Mouse (Mus musculus) hematopoietic stem cell, adult 5-6 weeks (primary cell): Measurements from ENCODE around the gene Casz1. TPM values are rescaled to one million over a fixed set of nuclear protein-coding genes. Genes with fewer than 3 reads are reported as not detected.
A peak's percentile ranks its signal among the peaks of the same experiment; 100 is the strongest.

Experiments used
- ATAC-seq, 2 experiments: fragments of 125-278 bp in 1 of 2; replicated peaks in 1 of 2; 2 replicates each; pipeline ENCODE4 v1.8.0; 2016 to 2017; ENCODE audit warnings: inconsistent platforms in 2 of 2, mild to moderate bottlenecking in 2 of 2, moderate number of reproducible peaks in 2 of 2, low read depth in 1 of 2, moderate TSS enrichment in 1 of 2; ENCODE audit not compliant: low FRiP score in 2 of 2, poor library complexity in 2 of 2, severe bottlenecking in 2 of 2, insufficient read depth in 1 of 2, low TSS enrichment in 1 of 2
- total RNA-seq: library from RNA; stranded (forward); fragments of 172-1452, 232-1000 nt; gene quantifications from 2 replicates; pipeline ENCODE4 v1.2.3, GENCODE M21; 2017

Casz1 gene
- total RNA-seq, 1 experiment from 2014 or later, result 3.4 TPM

DNA sequence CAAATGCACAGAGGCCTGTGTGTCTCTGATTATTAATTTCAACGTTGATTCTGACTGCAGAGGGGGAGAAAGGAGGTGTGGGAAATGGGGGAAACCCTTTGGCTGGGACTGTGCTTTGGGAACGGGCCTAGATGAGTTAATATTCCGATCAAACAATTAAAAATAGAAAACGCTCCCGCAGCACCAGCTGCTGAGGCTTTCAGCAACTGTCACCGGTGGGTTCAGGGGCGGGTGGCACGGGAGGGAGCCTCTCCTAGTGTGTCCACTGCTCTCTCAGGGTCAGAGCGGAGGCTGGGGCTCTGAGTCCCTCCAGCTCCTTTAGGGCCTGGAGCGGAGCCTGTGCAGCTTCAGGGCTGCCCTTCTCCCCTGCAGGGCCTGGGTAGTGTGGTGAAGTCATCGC is 105.3 kb downstream of the Casz1 start:
- no peak for ATAC-seq

DNA sequence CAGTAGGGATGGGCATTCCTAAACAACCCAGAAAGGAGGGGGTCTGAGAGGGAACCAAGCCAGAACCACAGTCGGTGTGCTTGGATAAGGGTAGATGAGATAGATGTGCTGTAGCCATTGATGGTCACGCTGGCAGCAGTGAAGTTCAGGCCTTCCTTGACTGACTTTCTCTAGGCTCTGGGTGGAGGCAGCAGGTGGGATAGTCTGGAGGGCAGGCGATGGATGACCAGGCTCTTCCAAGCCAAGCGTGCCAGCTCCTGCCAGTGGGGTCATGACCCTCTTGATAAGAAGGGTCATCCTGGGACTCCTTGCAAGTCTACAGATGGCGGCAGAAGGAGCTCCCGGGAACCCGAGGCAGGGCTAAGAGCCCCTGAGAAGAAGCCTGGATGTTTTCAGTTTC is 107.9 kb downstream of the Casz1 start:
- no peak for ATAC-seq

DNA sequence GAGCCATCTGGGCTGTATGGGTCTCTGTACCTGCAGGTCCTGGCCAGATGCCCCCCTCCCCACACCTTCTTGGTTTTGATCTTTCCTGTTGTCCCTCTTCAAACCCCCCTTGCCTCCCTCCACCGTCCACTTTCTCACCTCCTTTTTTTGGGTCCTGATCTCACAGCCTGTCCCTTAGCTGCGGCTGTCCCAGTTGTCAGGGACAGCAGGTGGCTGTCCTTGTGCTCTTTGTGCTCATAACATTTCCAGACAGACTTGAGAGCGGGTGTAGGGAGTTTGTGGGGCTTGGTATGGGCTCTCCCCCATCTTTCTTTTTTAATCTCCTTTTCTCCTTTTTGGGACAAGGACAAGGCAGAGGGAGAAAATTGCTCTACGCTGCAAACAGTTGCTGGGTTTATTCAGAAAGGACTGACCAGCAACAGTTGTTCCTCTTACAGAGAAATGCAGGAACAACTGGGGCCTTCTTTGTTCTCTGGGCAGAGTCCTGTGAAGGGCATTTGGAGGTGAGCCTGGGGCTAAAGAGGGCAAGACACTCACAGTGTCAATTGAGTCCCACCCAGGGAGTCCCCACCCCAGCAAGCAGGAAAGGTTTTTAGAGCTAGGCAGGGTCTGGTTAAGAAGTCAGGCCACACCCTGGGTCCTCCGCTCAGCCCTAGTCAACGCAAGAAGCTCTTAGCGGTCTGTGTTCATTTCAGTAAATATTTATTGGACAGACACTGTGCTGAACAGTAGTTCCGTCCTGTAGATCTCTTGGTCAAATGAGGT is 108.8 kb downstream of the Casz1 start:
- ATAC-seq, result no peak

DNA sequence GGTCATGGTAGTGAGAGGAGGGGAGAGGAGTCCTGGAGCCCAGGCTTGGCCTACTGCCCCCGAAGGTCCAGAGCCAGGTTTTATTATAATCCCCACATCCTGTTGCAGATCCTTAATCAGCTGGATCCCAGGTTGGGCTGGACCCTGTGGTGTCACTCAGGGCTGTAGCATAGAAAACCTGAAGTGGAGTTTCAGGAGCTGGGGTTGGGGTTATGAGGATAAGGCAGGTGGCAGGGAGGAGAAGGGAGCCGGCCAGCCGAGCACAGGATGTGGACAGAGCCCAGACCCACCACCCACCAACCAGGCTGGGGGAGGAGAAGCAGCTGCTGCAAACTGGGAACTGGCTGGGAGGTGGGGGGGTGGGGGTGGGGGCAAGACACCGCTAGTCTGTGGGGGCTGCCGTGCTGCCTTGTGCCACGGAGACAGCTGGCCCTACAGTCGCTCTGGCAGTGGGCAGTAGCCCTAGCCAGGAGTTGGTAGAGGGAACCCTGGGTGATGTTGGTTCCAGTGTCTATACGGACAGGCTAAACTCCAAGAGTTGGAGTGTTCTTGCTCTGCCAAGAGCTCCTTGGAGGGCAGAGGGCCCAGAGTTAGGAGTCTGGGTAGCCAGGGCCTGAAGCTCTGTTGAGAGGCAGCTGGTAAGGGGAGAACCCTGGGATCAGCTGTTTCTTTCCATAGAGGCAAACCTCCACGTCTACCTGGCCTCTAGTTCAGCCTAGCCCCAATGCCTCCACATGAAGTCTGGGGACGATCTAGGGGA is 110.8 kb downstream of the Casz1 start:
- ATAC-seq, result peak; percentile 53 to 57

DNA sequence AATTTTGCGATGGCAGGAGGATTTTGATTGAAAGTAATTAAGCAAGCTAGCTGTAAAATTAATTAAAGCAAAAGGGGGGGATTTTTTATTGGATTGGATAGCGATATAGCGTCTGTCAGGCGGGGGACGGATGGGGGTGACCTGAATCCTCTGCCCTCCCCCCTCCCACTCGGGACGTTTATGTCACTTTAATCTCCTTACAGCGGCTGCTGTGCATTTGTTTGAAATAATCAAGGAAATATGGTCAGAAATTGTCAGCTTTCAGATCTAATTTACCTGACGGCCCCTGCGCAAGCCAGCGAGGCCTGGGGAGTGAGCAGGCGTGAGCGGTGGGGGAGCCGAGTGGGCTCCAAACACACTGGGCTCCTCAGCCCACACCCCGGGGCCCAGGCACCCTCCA is 111.6 kb downstream of the Casz1 start:
- ATAC-seq, result no peak

DNA sequence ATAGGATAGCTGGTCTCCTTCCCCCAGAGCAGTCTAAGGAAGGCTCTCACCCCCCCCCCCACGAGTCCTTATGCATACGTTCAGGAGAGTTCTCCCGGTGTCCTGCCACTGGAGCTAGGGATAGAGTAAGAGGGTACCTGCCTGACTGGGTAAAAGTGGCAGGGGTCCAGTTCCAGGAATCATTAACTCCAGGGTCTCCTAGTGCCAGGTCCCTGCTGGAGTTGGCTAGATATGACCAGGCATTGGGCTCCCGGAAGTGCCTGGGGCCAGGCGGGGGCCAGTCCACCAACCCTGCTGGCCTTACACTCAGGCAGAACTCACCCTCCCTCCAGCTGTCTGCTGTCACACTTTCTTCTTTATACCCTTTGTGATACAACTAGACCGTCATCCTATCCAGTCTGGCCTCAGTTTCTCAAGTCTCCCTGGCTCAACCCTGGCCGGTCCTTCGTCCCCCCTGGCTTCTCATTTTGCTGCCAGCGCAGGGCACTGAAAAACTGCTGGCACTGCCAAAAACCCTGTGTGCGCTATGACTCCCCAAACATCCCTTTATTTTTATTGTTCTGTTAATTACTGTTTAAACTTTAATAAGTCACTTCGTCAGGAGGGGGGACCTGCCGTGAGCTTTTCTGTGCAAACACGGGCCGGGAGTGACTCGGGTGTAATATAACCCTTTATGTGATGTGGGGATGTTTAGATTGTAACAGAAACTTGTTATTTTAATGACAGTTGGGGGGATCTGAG is 114.6 kb downstream of the Casz1 start:
- no peak for ATAC-seq

DNA sequence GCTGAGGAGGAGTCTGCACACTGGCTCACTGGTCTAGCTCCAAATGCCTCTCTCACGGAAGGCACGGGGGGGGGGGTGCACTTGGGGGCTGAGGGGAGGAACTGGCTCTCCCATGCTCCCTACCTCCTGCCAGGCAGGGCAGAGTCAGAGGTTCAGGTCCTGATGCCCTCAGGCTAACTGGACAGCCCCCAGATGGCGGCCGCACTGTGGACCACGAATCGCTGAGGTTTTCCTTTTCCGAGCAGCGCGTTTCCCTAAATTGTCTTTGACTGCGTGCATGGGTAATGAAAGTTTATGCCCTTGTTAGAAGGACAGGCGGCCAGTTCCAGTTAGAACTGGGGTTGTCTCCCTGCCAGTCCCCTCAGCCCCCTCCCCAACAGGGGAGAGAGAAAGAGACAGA is 116.4 kb downstream of the Casz1 start:
- ATAC-seq, result 0 out of 4 replicates have a peak, but pooled peaks of 1 of the 2 experiments have one; percentile 15

DNA sequence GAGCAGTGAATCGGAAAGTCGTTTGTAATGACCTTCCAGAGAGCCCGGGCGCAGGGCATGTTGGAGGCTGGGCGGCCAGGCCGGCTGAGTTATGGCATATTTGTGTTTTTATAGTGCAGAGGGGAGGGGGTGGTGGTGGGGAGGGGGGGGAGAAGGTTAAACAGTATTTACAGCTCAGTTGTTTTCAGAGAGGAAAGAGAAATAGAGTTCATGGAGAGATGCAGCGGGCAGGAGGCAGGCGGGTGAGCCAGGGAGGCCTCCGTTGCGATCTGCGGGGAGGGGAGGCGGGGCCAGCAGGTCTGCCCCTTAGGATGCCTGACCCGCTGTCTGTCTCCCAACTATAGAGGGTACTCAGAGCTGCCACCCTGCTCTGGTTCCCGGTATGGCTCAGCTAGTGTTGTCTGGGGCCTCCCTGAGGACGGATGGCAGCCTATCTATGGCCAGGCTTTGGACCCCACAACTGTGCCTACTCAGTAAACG is 118.0 kb downstream of the Casz1 start:
- no peak for ATAC-seq

DNA sequence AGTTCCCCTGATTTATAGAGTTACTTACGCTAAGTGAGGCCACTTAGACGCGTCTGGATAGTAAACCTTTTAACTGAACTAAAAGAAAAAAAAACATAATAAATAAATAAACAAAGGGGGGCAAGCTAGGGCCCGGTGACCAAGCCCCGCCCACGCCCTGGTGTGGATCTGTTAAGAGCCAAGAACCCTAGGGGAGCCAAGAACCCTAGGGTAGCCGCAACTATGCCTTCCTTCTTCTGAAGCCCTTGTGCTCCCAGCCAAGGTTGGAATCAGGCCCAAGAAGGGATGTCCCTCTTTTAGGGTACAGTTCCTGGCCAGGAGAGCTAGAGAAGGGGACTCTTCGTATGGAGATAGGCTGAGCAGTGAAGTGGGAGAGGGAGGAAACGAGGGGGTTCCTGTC is 119.2 kb downstream of the Casz1 start:
- ATAC-seq, result no peak

DNA sequence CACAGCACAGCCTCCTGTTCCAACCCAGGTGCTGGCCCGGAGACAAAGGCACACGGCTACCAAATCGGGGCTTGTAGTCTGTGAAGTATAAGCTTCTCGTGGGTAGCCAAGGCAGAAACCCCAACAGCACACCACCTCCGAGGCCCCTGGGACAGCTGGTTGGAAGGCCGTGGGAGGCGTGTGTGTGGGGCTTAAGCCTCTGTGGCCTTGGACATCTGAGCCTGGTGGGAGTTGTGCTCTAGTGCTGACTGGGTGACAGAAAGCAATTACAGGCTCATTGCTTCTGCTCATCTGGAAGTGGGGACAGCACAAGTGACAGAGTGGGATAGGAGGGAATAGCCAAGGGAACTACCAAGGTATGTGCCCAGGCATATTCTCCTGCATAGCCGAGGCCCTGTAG is 119.7 kb downstream of the Casz1 start:
- no peak for ATAC-seq

DNA sequence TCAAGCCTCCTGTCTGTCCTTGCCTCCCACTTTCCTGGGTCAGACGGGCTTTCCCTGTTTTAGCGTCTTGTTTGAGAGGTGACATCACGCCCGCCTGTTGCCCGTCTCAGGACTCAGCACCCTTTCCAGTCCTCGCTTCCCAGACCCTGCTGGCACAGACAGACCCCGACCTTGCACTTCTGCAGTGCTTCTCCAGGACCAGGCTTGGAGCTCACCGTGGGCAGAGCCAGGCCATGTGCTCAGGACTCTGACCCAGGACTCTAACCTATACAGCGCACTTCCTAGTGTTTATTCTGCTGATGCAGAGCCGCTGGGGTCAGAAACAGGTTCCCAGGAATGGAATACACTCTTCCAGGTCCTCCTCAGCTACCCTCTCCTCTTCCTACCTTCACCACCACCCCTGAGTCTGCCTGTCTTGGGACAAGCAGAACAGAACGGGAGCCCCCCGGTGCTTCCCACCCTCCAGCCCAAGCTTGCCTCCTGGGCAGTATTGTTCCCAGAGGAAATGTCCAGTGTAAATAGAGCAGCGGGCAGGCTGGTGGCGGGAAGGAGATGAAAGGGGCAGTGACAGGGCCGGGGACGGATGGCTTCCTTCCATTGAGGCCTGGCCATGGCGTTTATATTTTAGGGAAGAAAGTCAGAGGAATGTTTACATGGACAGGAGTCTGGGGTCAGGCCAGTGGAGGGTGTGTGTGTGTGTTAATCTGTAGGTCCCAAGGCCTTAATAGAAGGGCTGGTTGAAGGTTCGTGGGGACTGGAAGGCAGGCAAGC is 121.5 kb downstream of the Casz1 start:
- no peak for ATAC-seq

DNA sequence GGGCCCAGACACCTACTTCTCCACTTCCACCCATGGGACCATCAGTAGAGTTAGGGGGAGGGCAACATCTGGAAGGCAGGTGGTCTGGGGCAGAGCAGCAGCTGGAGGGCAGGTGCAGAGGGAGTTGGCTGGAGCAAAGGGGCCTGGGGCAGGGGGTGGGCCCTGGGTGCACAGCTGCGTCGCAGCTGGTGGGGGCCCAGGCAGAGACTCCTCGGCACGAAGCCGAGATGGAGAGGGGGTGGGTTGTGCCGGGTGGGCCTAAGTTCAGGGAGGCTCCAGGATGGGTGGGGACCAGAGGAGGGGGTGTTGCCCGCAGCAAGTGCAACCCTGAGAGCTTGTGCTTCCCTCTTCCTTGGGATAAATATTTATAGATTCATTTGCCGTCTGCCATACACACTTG is 122.2 kb downstream of the Casz1 start:
- ATAC-seq, result no peak

DNA sequence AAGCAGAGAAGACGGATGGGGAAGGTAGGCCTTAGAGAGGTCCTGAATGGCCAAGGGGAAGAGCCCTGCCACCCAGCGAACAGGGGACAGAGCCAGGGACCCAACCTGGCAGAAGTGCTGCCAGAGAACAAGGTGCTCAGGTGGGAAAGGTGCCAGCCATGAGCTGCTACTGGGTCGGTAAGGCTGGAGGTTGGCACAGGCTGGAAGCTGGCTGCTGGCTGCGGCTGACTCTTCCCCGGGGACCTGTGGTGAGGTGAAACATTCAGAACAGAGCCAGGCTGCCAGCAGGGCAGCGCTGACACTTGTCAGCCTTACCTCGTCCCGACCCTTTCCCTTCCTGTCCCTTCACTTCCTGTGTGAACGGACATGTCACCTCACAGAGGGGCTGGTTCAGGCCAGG is 124.1 kb downstream of the Casz1 start:
- ATAC-seq, result no peak

DNA sequence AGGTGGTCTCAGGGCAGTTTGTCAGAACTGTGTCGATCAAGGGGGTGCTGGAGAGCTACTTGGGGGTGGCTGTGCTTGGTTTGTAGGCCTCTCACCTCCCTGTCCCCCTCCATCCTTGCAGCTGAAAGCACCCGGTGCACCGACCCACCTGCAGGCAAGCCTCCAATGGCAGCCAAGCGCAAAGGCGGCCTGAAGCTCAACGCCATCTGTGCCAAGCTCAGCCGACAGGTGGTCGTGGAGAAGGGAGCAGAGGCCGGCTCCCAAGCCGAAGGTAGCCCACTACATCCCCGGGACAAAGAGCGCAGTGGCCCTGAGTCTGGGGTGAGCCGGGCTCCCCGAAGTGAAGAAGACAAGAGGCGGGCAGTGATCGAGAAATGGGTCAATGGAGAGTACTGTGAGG is 124.6 kb downstream of the Casz1 start:
- ATAC-seq, result no peak

DNA sequence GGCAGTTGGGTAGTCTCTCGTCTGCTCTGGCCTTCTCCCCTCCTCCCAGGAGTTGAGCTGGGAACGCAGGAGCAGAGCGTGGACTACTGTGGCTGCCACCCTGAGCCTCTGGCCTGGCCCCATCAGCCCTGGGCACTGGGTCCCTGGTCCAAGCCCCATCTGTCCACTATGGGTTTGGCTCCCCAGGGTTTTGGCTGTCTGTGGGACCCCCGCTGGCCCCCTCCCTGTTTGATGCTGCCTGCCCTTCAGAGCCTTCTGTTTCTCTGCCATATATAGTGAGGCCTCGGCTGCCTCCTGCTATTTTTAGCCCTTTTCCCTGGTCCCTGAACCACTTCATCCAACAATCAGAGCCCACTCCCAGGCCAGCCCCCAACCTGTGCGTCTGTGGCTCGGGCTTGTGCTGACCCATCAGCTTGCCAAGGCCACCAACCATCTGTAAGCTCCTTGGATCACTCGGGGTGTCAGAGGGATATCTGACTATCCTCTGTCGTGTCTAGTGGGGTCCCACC is 126.5 kb downstream of the Casz1 start:
- no peak for ATAC-seq

DNA sequence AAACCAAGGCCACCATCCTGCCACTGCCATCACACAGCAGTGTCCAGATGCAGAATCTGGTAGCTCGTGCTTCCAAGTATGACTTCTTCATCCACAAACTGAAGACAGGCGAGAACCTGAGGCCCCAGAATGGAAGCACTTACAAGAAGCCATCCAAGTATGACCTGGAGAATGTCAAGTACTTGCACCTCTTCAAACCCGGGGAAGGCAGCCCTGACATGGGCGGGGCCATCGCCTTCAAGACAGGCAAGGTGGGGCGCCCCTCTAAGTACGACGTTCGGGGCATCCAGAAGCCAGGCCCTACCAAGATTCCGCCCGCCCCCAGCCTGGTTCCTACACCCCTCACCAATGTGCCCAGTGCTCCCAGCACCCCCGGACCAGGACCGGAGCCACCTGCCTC is 128.9 kb downstream of the Casz1 start:
- no peak for ATAC-seq

DNA sequence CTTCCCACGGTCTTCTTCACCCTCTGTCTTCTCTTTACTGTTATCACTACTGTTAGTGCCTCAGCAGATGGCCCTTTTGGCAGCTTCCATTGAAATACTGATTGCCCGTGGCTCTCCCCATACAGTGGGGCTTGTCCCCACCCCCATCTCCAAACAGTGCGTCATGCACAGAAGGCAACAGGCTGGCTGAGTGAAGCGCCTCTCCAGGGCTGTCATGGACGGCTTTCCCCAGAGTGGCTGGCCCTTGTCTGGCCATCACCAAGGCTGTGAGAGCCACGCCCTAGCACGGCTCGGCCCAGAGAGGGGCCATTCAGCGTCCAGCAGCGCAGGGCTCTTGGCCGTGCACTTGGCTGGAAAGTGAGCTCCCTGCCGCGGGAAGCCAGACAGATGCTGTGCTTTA is 131.0 kb downstream of the Casz1 start:
- no peak for ATAC-seq
